19 mouse cellular contexts compared by ENCODE assay signal in the genomic region with DNA sequence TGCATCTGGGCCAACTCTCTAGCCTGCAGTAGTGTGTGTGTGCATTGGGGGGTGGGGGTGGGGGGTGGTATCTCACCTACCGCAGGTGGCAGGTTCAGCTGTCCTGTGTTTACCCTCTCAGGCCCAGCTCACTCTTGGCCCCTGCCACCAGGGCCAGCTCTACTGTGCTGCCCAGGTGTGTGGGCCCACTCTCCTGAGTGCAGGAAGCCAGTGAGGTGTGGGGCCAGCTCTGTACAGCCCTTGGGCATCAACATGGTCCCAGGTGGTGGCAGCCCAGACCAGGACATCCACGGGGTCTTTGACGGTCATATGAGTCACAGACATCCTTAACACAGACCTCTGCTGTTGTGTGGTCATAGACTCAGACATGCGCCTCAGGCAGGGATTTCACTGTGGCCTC. TPM values are rescaled to one million over a fixed set of nuclear protein-coding genes. Genes with fewer than 3 reads are reported as not detected.
"Had no signal": no experiment of that assay in that cellular context is flagged by ENCODE, and none has a peak within 500 bp of the region (broad histone marks: within the 10 kb centered on the region; RNA-seq: fewer than 3 reads in every experiment).

No protein-coding gene starts in this region.

- H3K9me3 ChIP-seq: limb, embryonic 13.5 days; midbrain, embryonic 15.5 days; neural tube, embryonic 12.5 days had no signal

- H3K27ac ChIP-seq: kidney, postnatal 0 days; limb, embryonic 13.5 days; midbrain, embryonic 15.5 days; neural tube, embryonic 12.5 days had no signal

- H3K27me3 ChIP-seq: limb, embryonic 13.5 days; midbrain, embryonic 15.5 days; neural tube, embryonic 12.5 days had no signal

- DNase-seq: kidney, adult 11 months; kidney, postnatal 36 days; layer of hippocampus, adult 9-11 months; layer of hippocampus, postnatal 36 days; lung, postnatal 36 days; retina, postnatal 1 day; right cerebral cortex, postnatal 14 days; thymus, adult 2 months; thymus, postnatal 25 days had no signal

- H3K9ac ChIP-seq: limb, embryonic 13.5 days; midbrain, embryonic 15.5 days; neural tube, embryonic 12.5 days had no signal

- H3K4me2 ChIP-seq: limb, embryonic 13.5 days; liver, embryonic 11.5 days; midbrain, embryonic 15.5 days; neural tube, embryonic 12.5 days had no signal

- H3K4me1 ChIP-seq: limb, embryonic 13.5 days; midbrain, embryonic 15.5 days; neural tube, embryonic 12.5 days had no signal

- ATAC-seq: midbrain, embryonic 15.5 days had no signal

- H3K4me3 ChIP-seq: limb, embryonic 13.5 days; midbrain, embryonic 15.5 days; neural tube, embryonic 12.5 days had no signal

RNA-seq across cellular contexts. Expression of gene Fancd2os, which starts 32.3 kb away (rescaled TPM):
- total RNA-seq: megakaryocyte progenitor cell, adult 5-6 weeks; monocyte, adult 5-6 weeks had no signal
- polyA plus RNA-seq: limb, embryonic 13.5 days; liver, embryonic 16.5 days; spleen, adult 2 months; thymus, adult 2 months; urinary bladder, adult 2 months had no signal
